14 mouse cellular contexts compared by ENCODE assay signal in the genomic region with DNA sequence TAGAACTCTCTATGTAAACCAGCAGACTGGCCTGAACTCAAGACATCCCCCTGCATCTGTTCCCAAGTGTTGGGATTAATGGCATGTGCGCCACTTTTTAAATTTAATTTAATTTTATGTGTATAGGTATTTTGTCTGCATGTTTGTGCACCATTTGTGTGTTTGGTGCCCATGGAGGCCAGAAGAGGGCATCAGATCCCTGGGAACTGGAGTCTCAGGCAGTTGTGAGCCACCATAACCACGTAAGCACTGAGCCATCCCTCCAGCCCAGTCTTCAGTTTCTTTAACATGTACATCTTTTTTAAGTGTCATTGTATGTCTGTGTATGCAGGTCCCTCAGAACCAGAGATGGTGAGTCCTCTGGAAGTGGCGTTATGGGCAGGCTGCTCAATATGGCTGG. TPM values are rescaled to one million over a fixed set of nuclear protein-coding genes. Genes with fewer than 3 reads are reported as not detected.
DNase-seq lines count a peak whose midpoint lies in the region; ATAC-seq lines count a peak whose summit lies in the region.
"Had no signal": no experiment of that assay in that cellular context is flagged by ENCODE, and none has a peak within 500 bp of the region (broad histone marks: within the 10 kb centered on the region; RNA-seq: fewer than 3 reads in every experiment).

No protein-coding gene starts in this region.

- DNase-seq in lung, postnatal 25 days (ENCODE audit: low spot score) = peak; percentile 10
- no peak for DNase-seq in lung, adult 18-20 months
- DNase-seq in ES-CJ7 (ENCODE audit: low read depth, low spot score) = peak; percentile 27
- DNase-seq in thymus, postnatal 36 days = peak; percentile 49 to 61
- DNase-seq in cerebellum, postnatal 14 days = no peak
- DNase-seq in adrenal gland, postnatal 4 days (ENCODE audit: low spot score in 2 of 2) = no peak
- DNase-seq: heart, adult 18-20 months; heart, postnatal 14 days; kidney, postnatal 36 days; right cerebral cortex, postnatal 4 days had no signal

- peak; percentile 50; the same call in 1 of the 2 replicates for ATAC-seq in erythroblast, adult 5-6 weeks (replicated peaks; ENCODE audit: low FRiP score, poor library complexity, severe bottlenecking)
- ATAC-seq: forebrain, embryonic 14.5 days had no signal

RNA-seq across cellular contexts. Expression of a gene that starts 9.4 kb away (rescaled TPM):
- total RNA-seq in erythroblast, adult 5-6 weeks (2015; ENCODE audit: low replicate concordance) = not detected in 2 replicates
- total RNA-seq in erythroblast, adult 5-6 weeks (2017; ENCODE audit: low replicate concordance) = 3.2 and 5.0 TPM in 2 replicates
- 100 to 1,000 TPM in 1 of 2 experiments, not detected in 1; 137 TPM for total RNA-seq in adrenal gland, postnatal 4 days (2021)
- total RNA-seq: gastrocnemius, adult 18-20 months; heart, adult 18-20 months; heart, postnatal 14 days; left cerebral cortex, adult 2 months had no signal

RNA-seq across cellular contexts. Expression of a gene that starts 13.5 kb away (rescaled TPM):
- total RNA-seq in erythroblast, adult 5-6 weeks (2015; ENCODE audit: low replicate concordance) = 19.8 and 26.8 TPM in 2 replicates
- total RNA-seq in erythroblast, adult 5-6 weeks (2017; ENCODE audit: low replicate concordance) = 17.1 and 19.9 TPM in 2 replicates
- 1 to 10 TPM; 1.9 to 2.0 TPM for total RNA-seq in adrenal gland, postnatal 4 days (2021)

RNA-seq across cellular contexts. Expression of a gene that starts 35.4 kb away (rescaled TPM):
- total RNA-seq in erythroblast, adult 5-6 weeks (2015; ENCODE audit: low replicate concordance) = 50.5 and 71.7 TPM in 2 replicates
- 57.3 and 83.1 TPM in 2 replicates for total RNA-seq in erythroblast, adult 5-6 weeks (2017; ENCODE audit: low replicate concordance)
- total RNA-seq in adrenal gland, postnatal 4 days (2021) = 10 to 100 TPM; 45.2 to 45.9 TPM

RNA-seq across cellular contexts. Expression of a gene that starts 44.3 kb away (rescaled TPM):
- total RNA-seq in erythroblast, adult 5-6 weeks (2015; ENCODE audit: low replicate concordance) = 1.7 TPM in 1 of 2 replicates, not detected in the other
- total RNA-seq in erythroblast, adult 5-6 weeks (2017; ENCODE audit: low replicate concordance) = 0.34 TPM in 1 of 2 replicates, not detected in the other
- 10 to 100 TPM in 1 of 2 experiments, 1 to 10 TPM in 1; 5.7 to 12.0 TPM for total RNA-seq in adrenal gland, postnatal 4 days (2021)
- total RNA-seq: heart, postnatal 14 days had no signal

RNA-seq across cellular contexts. Expression of a gene that starts 50.9 kb away (rescaled TPM):
- total RNA-seq in erythroblast, adult 5-6 weeks (2015; ENCODE audit: low replicate concordance) = 44.9 and 51.3 TPM in 2 replicates
- total RNA-seq in erythroblast, adult 5-6 weeks (2017; ENCODE audit: low replicate concordance) = 25.0 and 49.5 TPM in 2 replicates
- 100 to 1,000 TPM; 240 to 256 TPM for total RNA-seq in adrenal gland, postnatal 4 days (2021)

Comparison
In these comparisons a context has a peak if more than half of its experiments do, and no peak if none do; other contexts are left out.
1. DNase-seq: peak in lung, postnatal 25 days (single experiment), ES-CJ7 (single experiment) and thymus, postnatal 36 days (2 of 2); none in lung, adult 18-20 months (0 of 2), cerebellum, postnatal 14 days (0 of 2) and adrenal gland, postnatal 4 days (0 of 2).
2. RNA of a gene that starts 13.5 kb away (total RNA-seq): 17.1 to 26.8 TPM in erythroblast, adult 5-6 weeks; 1.9 to 2.0 TPM in adrenal gland, postnatal 4 days; every median in the first group is over 4 times any median in the second.